Mouse (Mus musculus) limb, embryonic 14.5 days (tissue): Measurements from ENCODE around the gene Rabgap1. TPM values are rescaled to one million over a fixed set of nuclear protein-coding genes. Genes with fewer than 3 reads are reported as not detected.
"Not testable (repeated sequence)": the region's sequence is repeated elsewhere in the genome, so short reads cannot be mapped to it uniquely, and the experiment has no call there.

Experiments
- ATAC-seq: fragments of 200-750 bp; cut with Nextera tagmentation; 2 replicates; pipeline ENCODE4 v1.8.0; 2017; ENCODE audit warnings: low read depth, moderate number of reproducible peaks, moderate TSS enrichment; ENCODE audit not compliant: low FRiP score
- DNase-seq: peaks from one replicate; pipeline ENCODE4 v3.0.0-alpha.2; 2015; ENCODE audit warnings: low spot score
- H3K27ac ChIP-seq: fragments of 300-500 bp; sonication (generic); replicated peaks from 2 replicates; pipeline ENCODE4 v1.5.1; 2014; ENCODE audit warnings: low read depth, mild to moderate bottlenecking, low read length, moderate library complexity, mixed read lengths
- H3K27me3 ChIP-seq: fragments of 300-500 bp; sonication (generic); 2 replicates; pipeline ENCODE4 v1.6.1; 2014; ENCODE audit warnings: low read length, mixed read lengths; ENCODE audit not compliant: control insufficient read depth, insufficient read depth
- H3K36me3 ChIP-seq: fragments of 300-500 bp; sonication (generic); 2 replicates; pipeline ENCODE4 v1.6.1; 2014; ENCODE audit warnings: mild to moderate bottlenecking, low read length, moderate library complexity, mixed read lengths; ENCODE audit not compliant: control insufficient read depth, insufficient read depth
- H3K4me1 ChIP-seq: fragments of 300-500 bp; sonication (generic); 2 replicates; pipeline ENCODE4 v1.6.1; 2014; ENCODE audit warnings: antibody characterized with exemption, low read length, mixed read lengths; ENCODE audit not compliant: control insufficient read depth, insufficient read depth
- H3K4me2 ChIP-seq: fragments of 300-500 bp; sonication (generic); replicated peaks from 2 replicates; pipeline ENCODE4 v1.6.1; 2014; ENCODE audit warnings: low read depth, mild to moderate bottlenecking, low read length, moderate library complexity; ENCODE audit not compliant: severe bottlenecking
- H3K4me3 ChIP-seq: fragments of 300-500 bp; sonication (generic); replicated peaks from 2 replicates; pipeline ENCODE4 v1.5.1; 2014; ENCODE audit warnings: low read length
- H3K9ac ChIP-seq: fragments of 300-500 bp; sonication (generic); 2 replicates; pipeline ENCODE4 v1.6.1; 2014; ENCODE audit warnings: mild to moderate bottlenecking, low read depth, low read length, moderate library complexity; ENCODE audit not compliant: severe bottlenecking
- H3K9me3 ChIP-seq: fragments of 300-500 bp; sonication (generic); 2 replicates; pipeline ENCODE4 v1.6.1; 2016; ENCODE audit warnings: low read length; ENCODE audit not compliant: control insufficient read depth
- POLR2A ChIP-seq: fragments of 200-500 bp; IDR thresholded peaks from 2 replicates; pipeline ENCODE4 v1.8.0; 2012; ENCODE audit warnings: inconsistent platforms, mild to moderate bottlenecking, moderate library complexity, borderline replicate concordance; ENCODE audit not compliant: insufficient read depth, insufficient read length; ENCODE audit errors: extremely low read depth
- WGBS: fragments of 180-500 bp; shearing (Covaris S2); extraction: QIAGEN DNeasy Blood & Tissue Kit; methylation state at CpG from one replicate; pipeline ENCODE4 v1.1.7; 2014; 5-methylcytosine and 5-hydroxymethylcytosine counted together
- polyA plus RNA-seq, 2 experiments: library from polyadenylated mRNA; depleted of rRNA in 1 of 2; stranded (reverse) in 1 of 2; unstranded in 1 of 2; fragments of >200 nt; fragmentation: Nextera tagmentation in 1 of 2; extraction: Ambion mirVana in 1 of 2; gene quantifications; 2 replicates each; pipeline versions ENCODE4 v1.2.1 to v1.2.3; 2012 to 2014

Gene Rabgap1
- polyA plus RNA-seq, 2 experiments = 37.6 to 46.4 TPM

DNA sequence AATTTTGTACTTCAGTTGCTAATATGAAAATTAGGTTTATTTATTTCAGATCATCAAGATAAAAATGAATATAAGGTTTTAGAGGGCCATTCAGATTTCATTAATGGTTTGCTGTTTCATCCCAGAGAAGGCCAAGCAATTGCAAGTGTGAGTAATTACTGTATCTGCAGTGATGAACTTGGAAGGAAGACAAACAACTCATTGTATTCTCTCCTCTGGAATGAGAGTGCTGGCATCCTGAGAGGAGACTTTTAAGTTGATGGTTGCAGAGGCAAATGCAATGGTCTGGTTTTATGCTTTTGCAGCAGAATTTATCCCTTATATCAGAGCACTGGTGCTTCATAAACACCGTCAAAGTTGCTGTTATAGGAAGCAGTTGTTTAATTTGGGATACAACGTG is 45.9 kb downstream of the Rabgap1 start:
- H3K27me3 ChIP-seq = no peaks in the 10 kb centered on the region
- no peaks in the 10 kb centered on the region for H3K9me3 ChIP-seq
- TF ChIP-seq POLR2A = no peak
- WGBS = 90% methylated on average over 2 of the region's 2 CpGs
- H3K4me1 ChIP-seq = no peaks in the 10 kb centered on the region
- no peak for ATAC-seq
- no peak overlapping the region for H3K4me3 ChIP-seq
- H3K36me3 ChIP-seq = peaks cover 69% of the 10 kb centered on the region
- H3K4me2 ChIP-seq = no peak overlapping the region
- H3K27ac ChIP-seq = no peak overlapping the region
- no peak for DNase-seq
- no peak overlapping the region for H3K9ac ChIP-seq

GRCm38 (mm10) chr2:37497321-37497720 is 54.2 kb downstream of the Rabgap1 start:
- Histone ChIP-seq H3K9me3 (no peaks in the 10 kb centered on the region), H3K4me1 (no peaks in the 10 kb centered on the region), H3K27me3 (no peaks in the 10 kb centered on the region), H3K4me2 (no peak overlapping the region), H3K36me3 (peaks cover 56% of the 10 kb centered on the region), H3K4me3 (no peak overlapping the region), H3K27ac (no peak overlapping the region), H3K9ac (no peak overlapping the region)
- ATAC-seq = no peak
- 94% methylated on average over 4 of the region's 4 CpGs for WGBS
- TF ChIP-seq POLR2A = no peak
- no peak for DNase-seq

DNA sequence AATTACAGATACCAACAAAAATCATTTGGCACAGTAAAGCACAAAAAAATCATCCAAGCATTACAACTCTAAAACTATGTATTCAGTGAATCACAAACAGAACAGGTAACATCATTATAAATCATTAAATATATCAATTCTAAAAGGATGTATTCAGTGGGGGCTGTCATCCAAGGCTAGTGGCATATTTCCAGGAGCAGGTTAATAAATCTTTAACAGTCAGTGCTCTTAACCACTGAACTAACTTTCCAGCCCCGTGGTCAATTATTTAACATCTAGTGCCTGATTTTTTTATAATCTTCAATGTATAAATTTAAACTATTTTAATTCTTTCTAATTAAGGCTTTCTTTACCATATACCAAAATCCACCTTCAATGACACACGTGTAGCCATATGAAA is 62.8 kb downstream of the Rabgap1 start:
- not testable (repeated sequence) for DNase-seq, ATAC-seq
- 78% methylated on average over 2 of the region's 2 CpGs for WGBS

GRCm38 (mm10) chr2:37511134-37511901 is 68.2 kb downstream of the Rabgap1 start:
- no peak for ATAC-seq
- no peak overlapping the region for H3K4me2 ChIP-seq
- no peaks in the 10 kb centered on the region for H3K9me3 ChIP-seq
- H3K4me3 ChIP-seq = no peak overlapping the region
- 89% methylated on average over 4 of the region's 4 CpGs for WGBS
- peaks cover 46% of the 10 kb centered on the region for H3K36me3 ChIP-seq
- H3K27ac ChIP-seq = no peak overlapping the region
- no peak for TF ChIP-seq POLR2A
- H3K4me1 ChIP-seq = no peaks in the 10 kb centered on the region
- no peaks in the 10 kb centered on the region for H3K27me3 ChIP-seq
- no peak for DNase-seq
- H3K9ac ChIP-seq = no peak overlapping the region

More for the DNA sequence above, 62.8 kb downstream of the Rabgap1 start:
- not testable (repeated sequence) for H3K9me3 ChIP-seq, H3K4me3 ChIP-seq, H3K27ac ChIP-seq, H3K4me1 ChIP-seq, H3K27me3 ChIP-seq, H3K9ac ChIP-seq, H3K4me2 ChIP-seq
- H3K36me3 ChIP-seq = peaks cover 54% of the 10 kb centered on the region

DNA sequence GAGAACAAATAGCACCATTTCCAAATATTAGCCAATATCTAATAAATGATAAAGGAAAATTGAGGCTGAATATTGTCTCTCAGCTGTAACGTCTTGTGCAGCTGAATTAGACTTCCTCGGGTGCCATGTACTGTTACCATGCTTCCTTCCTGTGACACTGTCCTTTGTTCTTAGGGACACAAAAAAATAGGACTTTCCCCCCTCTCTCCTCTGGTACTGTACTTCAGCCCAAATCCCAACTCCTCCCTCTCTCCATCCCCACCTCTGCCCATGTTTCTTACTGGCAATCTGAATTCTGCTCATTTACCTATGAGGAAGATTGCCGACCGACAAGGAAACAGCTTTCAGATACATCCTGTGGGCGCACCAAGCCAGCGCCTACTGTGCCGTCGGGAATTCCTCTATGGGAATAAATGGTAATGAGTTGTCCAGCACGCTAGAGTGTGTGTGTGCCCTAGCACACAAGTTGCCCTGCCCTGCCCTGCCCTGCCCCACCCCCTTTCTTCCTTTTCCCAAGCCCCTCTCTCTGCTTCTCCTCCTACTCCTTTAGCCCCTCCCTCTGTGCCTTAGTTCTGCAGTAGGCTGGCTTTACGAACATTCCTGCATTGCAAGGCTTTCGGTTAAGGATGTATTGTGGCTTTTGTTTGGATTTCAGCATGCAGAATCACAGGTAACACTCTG is 73.1 kb downstream of the Rabgap1 start, which contains the start of gene Gpr21:
Gene Gpr21, plus strand, starts transcription at position 303 of the 681 bp plus-strand sequence.
- WGBS = 30% methylated on average over 11 of the region's 11 CpGs
- Histone ChIP-seq H3K36me3 (peaks cover 35% of the 10 kb centered on the region), H3K4me3 (peak within 1 kb of the TSS; percentile 16), H3K9ac (no peak within 1 kb of the TSS), H3K4me2 (peak within 1 kb of the TSS; percentile 28), H3K27ac (no peak within 1 kb of the TSS), H3K4me1 (no peaks in the 10 kb centered on the region), H3K9me3 (no peaks in the 10 kb centered on the region), H3K27me3 (no peaks in the 10 kb centered on the region)
- ATAC-seq (no peak), DNase-seq (no peak)
- no peak for TF ChIP-seq POLR2A
